Mouse (Mus musculus) kidney, adult 2 months (tissue): ENCODE data around the gene Ppp2r5c. TPM values are rescaled to one million over a fixed set of nuclear protein-coding genes. Genes with fewer than 3 reads are reported as not detected.

Experiments
- DNase-seq: peaks from one replicate; pipeline ENCODE4 v3.0.0; 2021
- H3K27ac ChIP-seq: fragments of 200-500 bp; 2 replicates; pipeline ENCODE4 v1.5.1; 2012; ENCODE audit warnings: low read depth, low read length, control low read depth, inconsistent platforms; ENCODE audit not compliant: insufficient read depth
- H3K27me3 ChIP-seq: fragments of 200-500 bp; replicated peaks from 2 replicates; pipeline ENCODE4 v1.6.1; 2012; ENCODE audit warnings: mild to moderate bottlenecking, moderate library complexity, low read length, inconsistent platforms; ENCODE audit not compliant: control insufficient read depth, insufficient read depth
- H3K36me3 ChIP-seq: fragments of 200-500 bp; 2 replicates; pipeline ENCODE4 v1.6.1; 2012; ENCODE audit warnings: mild to moderate bottlenecking, moderate library complexity, low read length, inconsistent platforms; ENCODE audit not compliant: control insufficient read depth, insufficient read depth
- H3K4me1 ChIP-seq: fragments of 200-500 bp; 2 replicates; pipeline ENCODE4 v1.6.1; 2011; ENCODE audit warnings: low read length; ENCODE audit not compliant: control insufficient read depth, insufficient read depth
- H3K4me3 ChIP-seq: fragments of 200-500 bp; 2 replicates; pipeline ENCODE4 v1.5.1; 2011; ENCODE audit warnings: mild to moderate bottlenecking, low read depth, low read length, control low read depth; ENCODE audit not compliant: insufficient read depth
- CTCF ChIP-seq: fragments of 200-500 bp; conservative IDR thresholded peaks from 2 replicates; pipeline ENCODE4 v1.5.1; 2011; ENCODE audit warnings: low read depth, mild to moderate bottlenecking, control low read depth, low read length, moderate library complexity, mixed read lengths; ENCODE audit not compliant: insufficient read depth, insufficient read length
- POLR2A ChIP-seq: fragments of 200-500 bp; IDR thresholded peaks from one replicate; pipeline ENCODE4 v1.6.1; 2011; ENCODE audit warnings: low read depth, low read length, control low read depth
- WGBS: fragments of 180-500 bp; shearing (Covaris S2); methylation state at CpG from one replicate; pipeline ENCODE4 v1.1.7; 2018; 5-methylcytosine and 5-hydroxymethylcytosine counted together
- polyA plus RNA-seq: library from polyadenylated mRNA; depleted of rRNA; stranded (reverse); fragments of >200 nt; gene quantifications from 2 replicates; pipeline ENCODE4 v1.2.3, GENCODE M21; 2012

Gene Ppp2r5c
- polyA plus RNA-seq, 1 experiment, result 41.3 TPM

- no peaks in the 10 kb centered on the region for H3K36me3 ChIP-seq
- WGBS, result 76% methylated on average over 5 of the region's 5 CpGs
- H3K27ac ChIP-seq, result no peak overlapping the region
- no peak for DNase-seq
- H3K27me3 ChIP-seq, result no peaks in the 10 kb centered on the region
- H3K4me1 ChIP-seq, result peaks cover 16% of the 10 kb centered on the region
- TF ChIP-seq POLR2A (no peak), CTCF (no peak)
- H3K4me3 ChIP-seq, result no peak overlapping the region
Observed at GRCm38 (mm10) chr12:110496016-110496415, 49.1 kb downstream of the Ppp2r5c start.

GRCm38 (mm10) chr12:110497013-110497412 lies 50.1 kb downstream of the Ppp2r5c start:
- Histone ChIP-seq H3K4me1 (peaks cover 16% of the 10 kb centered on the region), H3K27ac (no peak overlapping the region), H3K4me3 (no peak overlapping the region), H3K27me3 (no peaks in the 10 kb centered on the region), H3K36me3 (no peaks in the 10 kb centered on the region)
- DNase-seq, result peak; percentile 60
- 22% methylated on average over 3 of the region's 3 CpGs for WGBS
- TF ChIP-seq POLR2A, result no peak
- no peak for TF ChIP-seq CTCF

- TF ChIP-seq CTCF, result no peak
- no peak for TF ChIP-seq POLR2A
- Histone ChIP-seq H3K4me3 (no peak overlapping the region), H3K27ac (peak overlapping the region; percentile 11; the same call in 1 of the 2 replicates), H3K27me3 (no peaks in the 10 kb centered on the region), H3K4me1 (peaks cover 16% of the 10 kb centered on the region), H3K36me3 (no peaks in the 10 kb centered on the region)
- no peak for DNase-seq
- 72% methylated on average over 8 of the region's 8 CpGs for WGBS
Observed at GRCm38 (mm10) chr12:110497485-110497884, 50.6 kb downstream of the Ppp2r5c start.

GRCm38 (mm10) chr12:110498283-110499224 lies 51.6 kb downstream of the Ppp2r5c start:
- no peak for TF ChIP-seq CTCF
- no peak for TF ChIP-seq POLR2A

GRCm38 (mm10) chr12:110499225-110499992 lies 52.5 kb downstream of the Ppp2r5c start:
- Histone ChIP-seq H3K36me3 (no peaks in the 10 kb centered on the region), H3K27me3 (no peaks in the 10 kb centered on the region), H3K4me3 (no peak overlapping the region), H3K27ac (peak overlapping the region; percentile 67), H3K4me1 (peaks cover 28% of the 10 kb centered on the region)
- no peak for TF ChIP-seq CTCF
- no peak for TF ChIP-seq POLR2A
- WGBS, result 64% methylated on average over 14 of the region's 14 CpGs
- DNase-seq, result peak; percentile 75

More at GRCm38 (mm10) chr12:110498283-110499224, 51.6 kb downstream of the Ppp2r5c start:
- H3K27ac ChIP-seq, result peak overlapping the region; percentile 48
- no peaks in the 10 kb centered on the region for H3K36me3 ChIP-seq
- H3K27me3 ChIP-seq, result no peaks in the 10 kb centered on the region
- peak; percentile 27 for DNase-seq
- peaks cover 22% of the 10 kb centered on the region for H3K4me1 ChIP-seq
- 44% methylated on average over 22 of the region's 22 CpGs for WGBS
- H3K4me3 ChIP-seq, result no peak overlapping the region

- Histone ChIP-seq H3K27ac (no peak overlapping the region), H3K27me3 (no peaks in the 10 kb centered on the region), H3K36me3 (no peaks in the 10 kb centered on the region), H3K4me1 (peaks cover 32% of the 10 kb centered on the region), H3K4me3 (no peak overlapping the region)
- TF ChIP-seq CTCF (no peak), POLR2A (no peak)
- WGBS, result 85% methylated on average over 8 of the region's 8 CpGs
- DNase-seq, result no peak
Observed at GRCm38 (mm10) chr12:110500095-110500494, 53.2 kb downstream of the Ppp2r5c start.
